Mouse (Mus musculus) frontal cortex, adult 2 months (tissue): ENCODE results near the gene Marcks. TPM values are rescaled to one million over a fixed set of nuclear protein-coding genes. Genes with fewer than 3 reads are reported as not detected.
A peak's percentile ranks its signal among the peaks of the same experiment; 100 is the strongest.

Source experiments
- DNase-seq, 2 experiments: peaks; one replicate each; pipeline ENCODE4 v3.0.0; 2022; ENCODE audit warnings: low spot score in 1 of 2; ENCODE audit errors: extremely low spot score in 1 of 2
- polyA plus RNA-seq: library from polyadenylated mRNA; depleted of rRNA; stranded (reverse); fragments of >200 nt; gene quantifications from 2 replicates; pipeline ENCODE4 v1.2.3, GENCODE M21; 2012; rRNA removed

The Marcks gene
- polyA plus RNA-seq = 119 and 126 TPM in 2 replicates

- peak; percentile 65 to 89 for DNase-seq
Measured at GRCm38 (mm10) chr10:37138778-37139442, at the start of gene Marcks. Marcks (minus strand) TSS chr10:37138920.

DNA sequence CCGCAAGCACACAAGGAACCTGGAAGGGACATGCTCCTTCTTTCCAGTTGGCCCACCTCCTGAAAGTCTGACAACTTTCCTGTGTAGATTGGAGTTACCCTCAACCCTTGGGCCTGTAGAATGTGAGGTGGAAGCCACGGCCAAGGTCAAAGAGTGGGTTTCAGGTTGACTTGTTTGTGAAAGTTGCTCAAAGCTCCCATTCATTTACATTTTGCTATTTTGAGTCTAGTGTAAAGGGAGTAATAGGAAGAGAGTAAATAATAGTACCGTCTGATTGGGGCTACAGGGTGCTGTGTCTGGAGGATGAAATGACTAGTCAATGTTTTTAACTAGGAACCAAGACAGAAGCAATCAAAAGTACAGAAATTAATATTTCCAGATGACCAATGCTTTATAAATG lies 38.4 kb upstream of the Marcks start:
- no peak for DNase-seq

DNA sequence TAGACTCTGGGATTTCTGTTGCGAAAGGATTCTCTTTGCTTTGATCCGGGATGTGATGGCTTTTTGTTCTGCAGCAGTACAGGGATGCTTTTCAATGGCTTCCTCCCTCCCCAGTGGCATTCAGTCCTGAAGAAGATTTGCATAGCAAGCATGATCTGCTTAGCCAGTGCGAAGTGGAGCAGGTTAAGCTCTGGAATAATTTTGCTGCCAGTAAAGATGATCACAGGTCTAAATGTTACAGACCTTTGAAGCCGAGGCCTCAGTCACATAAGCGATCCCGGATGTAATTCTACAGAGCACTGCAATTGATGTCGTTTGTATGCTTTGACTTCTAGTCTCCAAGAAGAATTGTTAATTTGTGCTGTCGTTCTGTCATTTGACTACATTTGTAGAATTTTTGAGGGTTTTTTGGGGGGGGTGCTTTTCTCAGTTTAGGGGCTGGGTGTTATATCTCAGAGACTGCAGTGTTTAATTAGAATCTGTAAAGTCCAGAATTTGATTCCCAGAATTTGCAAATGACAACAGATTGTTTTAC lies 33.8 kb upstream of the Marcks start:
- DNase-seq = no peak

DNA sequence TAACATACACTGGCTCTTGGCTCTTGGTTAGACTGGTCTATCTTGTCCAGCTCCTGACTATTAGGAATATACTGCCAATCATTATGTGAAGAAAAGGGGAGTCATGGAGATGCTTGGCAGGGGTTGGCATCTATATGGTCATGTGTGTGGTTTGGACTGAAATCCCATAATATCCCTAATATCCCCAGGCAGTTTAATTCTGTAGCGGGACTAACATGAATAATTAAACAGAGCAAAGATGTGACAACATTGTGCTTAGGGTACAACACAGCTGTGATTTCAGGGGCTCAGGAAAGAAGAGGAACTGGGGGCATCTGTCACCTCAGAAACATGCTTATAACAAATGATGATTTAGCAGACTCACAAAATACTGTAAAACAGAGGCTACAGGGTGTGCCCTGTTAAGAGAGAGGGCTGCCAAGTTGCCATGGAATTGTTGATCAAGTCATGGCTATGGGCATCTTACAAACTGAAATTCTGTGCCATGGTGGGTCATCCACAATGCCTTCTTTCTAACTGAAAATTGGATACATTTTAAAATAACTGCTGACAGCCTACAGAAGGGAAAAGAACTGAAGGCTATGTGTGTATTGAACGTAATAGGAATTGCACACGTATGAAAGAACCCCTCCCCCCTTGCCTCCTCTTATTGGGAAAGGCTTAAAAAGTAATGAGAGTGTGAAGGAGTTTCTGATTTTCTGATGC lies 33.1 kb upstream of the Marcks start:
- no peak for DNase-seq

GRCm38 (mm10) chr10:37170878-37171277 lies 32.2 kb upstream of the Marcks start:
- no peak for DNase-seq

- peak in 1 of 2 experiments; percentile 7 for DNase-seq
Measured at GRCm38 (mm10) chr10:37170466-37170865, 31.7 kb upstream of the Marcks start.

DNA sequence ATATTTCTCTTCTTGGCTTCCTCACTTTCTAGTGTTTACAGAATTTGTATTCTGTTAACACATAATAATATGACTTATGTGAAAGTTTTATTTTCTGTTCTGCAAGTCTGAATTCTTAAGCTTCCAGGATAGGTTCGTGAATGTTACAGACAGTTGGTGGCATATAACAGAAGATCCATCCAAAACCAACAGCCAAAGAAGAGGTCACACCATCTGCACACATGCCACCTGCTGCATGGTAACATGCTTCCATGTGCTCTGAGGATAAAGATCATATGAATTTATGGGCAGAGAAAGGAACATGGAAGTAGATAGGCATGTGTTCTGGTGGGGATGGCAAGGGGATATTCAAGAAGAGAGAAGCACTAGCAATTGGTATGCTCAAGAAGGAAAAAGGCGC lies 28.8 kb upstream of the Marcks start:
- no peak for DNase-seq

GRCm38 (mm10) chr10:37159731-37160130 lies 21.0 kb upstream of the Marcks start:
- no peak for DNase-seq

DNA sequence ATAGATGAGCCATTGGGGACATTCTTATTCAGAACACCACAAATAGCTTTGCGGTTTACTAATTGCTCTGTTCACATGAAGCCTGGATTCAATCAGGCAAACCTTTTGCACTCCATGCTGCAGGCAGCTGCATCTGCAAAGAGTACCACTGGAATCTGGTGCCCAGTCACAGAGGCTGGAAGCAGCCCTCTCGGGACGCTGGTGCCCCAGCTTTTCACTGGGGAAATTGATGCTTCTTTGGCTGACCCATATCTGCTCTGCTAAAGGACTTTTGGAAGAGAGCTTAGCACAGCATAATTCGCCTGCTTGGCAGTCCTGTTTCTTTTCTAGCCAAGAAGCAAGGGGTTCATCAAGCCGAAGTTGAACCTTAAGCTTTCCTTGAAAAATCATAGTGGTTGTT lies 18.4 kb upstream of the Marcks start:
- peak in 1 of 2 experiments; percentile 21 for DNase-seq

DNA sequence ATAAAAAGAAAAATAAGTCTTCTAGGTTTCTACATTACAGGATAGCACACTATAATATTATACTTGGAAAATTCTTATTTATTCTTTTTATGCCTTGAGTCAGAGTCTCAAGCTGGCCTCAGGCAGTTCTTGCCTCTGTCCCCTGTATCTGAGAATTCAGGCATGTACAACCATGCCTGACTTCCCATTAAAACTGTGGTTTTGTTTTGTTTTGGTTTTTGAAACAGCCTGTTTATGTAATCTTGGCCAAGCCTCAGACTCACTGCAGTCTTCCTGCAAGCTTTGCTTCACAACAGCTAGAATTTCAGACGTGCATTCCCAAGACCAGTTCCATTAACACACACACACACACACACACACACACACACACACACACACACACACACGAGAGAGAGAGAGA lies 16.4 kb upstream of the Marcks start:
- DNase-seq = no peak

DNA sequence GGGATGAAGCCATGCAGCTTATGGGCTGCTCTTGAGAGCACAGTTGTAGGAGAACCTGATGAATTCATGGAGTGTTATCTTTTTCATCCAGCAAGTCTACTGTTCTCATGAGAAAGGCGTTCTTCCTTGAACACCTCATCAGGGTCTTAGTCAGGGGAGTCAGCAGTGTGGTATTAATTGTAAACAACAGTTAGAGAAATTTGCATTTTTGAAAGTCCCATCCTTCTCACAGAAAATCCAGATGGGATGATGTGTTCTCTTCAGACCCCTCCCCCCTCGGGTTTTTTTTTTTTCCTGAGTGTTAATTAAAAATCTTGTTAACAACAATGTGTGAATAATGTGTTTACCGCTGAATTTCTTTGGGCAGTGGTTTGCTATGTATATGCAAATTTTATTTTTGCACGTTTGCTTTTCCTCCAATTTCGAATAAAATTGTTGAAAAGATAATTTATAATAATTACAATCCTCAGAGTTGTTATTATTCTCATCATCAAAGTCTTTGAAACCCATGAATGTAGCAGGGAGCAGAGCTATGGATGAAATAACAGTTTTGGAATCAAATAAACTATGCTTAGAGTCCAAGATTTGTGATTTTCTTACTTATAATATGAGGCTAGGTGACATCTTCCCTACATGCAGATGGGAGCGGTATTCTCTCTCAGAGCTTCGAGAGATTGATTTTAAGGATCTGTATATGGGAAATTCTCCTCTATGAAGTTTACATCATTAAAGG lies 13.0 kb upstream of the Marcks start:
- no peak for DNase-seq

DNA sequence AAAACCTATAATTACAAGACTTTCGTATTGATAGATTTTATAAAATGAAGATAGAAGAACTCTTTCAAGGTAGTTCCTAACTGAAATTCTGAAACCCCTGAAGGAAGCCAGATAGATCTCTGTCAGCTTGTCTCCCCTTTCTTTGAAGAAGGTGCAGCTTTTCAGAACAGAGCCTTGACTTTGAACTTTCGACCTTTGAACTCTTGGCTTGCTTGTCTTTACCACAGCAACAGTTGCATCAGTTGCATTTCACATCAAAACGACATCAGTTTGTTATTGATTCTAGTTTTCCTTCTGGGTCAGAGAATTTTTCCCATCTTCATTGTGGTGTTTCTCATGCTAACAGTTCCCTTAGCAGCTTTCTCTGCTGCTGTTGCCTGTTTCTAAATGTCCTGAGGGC lies 9.3 kb upstream of the Marcks start:
- DNase-seq = no peak

GRCm38 (mm10) chr10:37145456-37145855 lies 6.7 kb upstream of the Marcks start:
- DNase-seq = no peak

GRCm38 (mm10) chr10:37141621-37142020 lies 2.9 kb upstream of the Marcks start:
- DNase-seq = no peak

GRCm38 (mm10) chr10:37140736-37141451 lies 2.2 kb upstream of the Marcks start:
- peak; percentile 81 to 89 for DNase-seq

- DNase-seq = no peak
Measured at GRCm38 (mm10) chr10:37140166-37140735, 1.5 kb upstream of the Marcks start.

GRCm38 (mm10) chr10:37139443-37140165 lies 884 bp upstream of the Marcks start:
- peak; percentile 11 to 37 for DNase-seq

DNA sequence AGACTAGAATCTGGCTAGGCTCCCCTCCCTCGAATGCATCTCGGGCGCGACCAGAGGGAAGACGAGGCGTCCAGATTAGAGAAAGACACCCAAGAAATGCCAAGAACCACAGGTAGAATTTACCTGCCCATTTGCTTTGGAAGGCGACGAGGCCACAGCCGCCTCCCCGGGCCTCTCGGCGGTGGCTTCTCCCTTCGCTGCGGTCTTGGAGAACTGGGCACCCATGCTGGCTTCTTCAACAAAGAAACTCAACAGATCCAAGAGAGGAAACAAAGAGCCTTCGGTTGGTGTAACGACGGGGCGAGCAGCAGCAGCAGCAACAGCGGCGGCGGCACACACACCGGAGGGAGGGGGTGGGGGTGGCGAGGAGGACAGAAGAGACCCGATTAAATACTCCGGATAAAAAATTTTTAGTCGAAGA lies 399 bp downstream of the Marcks start:
- DNase-seq = peak in 1 of 2 experiments; percentile 39

GRCm38 (mm10) chr10:37137531-37138310 lies 999 bp downstream of the Marcks start:
- DNase-seq = peak; percentile 22 to 61
